Mouse (Mus musculus) adrenal gland, adult 18-20 months (tissue): ENCODE data around the gene Nhlrc3. TPM values are rescaled to one million over a fixed set of nuclear protein-coding genes. Genes with fewer than 3 reads are reported as not detected.

Source experiments
- DNase-seq, 2 experiments: peaks; one replicate each; pipeline ENCODE4 v3.0.0; 2021 to 2022; ENCODE audit warnings: low spot score in 2 of 2
- total RNA-seq, 2 experiments: library from RNA; stranded (reverse); gene quantifications; 1 replicate in 1 of 2; 2 replicates in 1 of 2; pipeline ENCODE4 v1.2.3; 2021

The Nhlrc3 gene
- total RNA-seq, 2 experiments from 2014 or later: 10.0 to 11.1 TPM

DNA sequence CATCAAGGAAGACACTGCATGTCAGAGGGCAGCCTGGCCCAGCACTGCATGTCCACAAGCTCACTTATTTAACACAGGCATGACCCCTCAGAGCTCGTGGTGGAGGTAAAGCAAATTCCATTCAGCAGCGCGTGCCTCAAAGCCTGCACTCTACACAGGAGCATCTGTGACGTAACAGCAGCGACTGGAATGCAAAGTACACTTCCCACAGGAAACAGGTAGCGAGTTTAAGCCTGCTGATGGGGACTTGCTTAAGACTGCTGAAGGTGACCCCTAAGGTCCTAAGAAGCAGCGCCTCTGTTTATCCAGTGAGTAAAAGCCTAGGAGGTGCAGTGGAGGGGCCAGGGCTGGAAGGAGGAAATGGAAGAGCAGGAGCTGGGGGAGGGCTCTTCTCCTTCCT, 8.1 kb downstream of the Nhlrc3 start:
- no peak for DNase-seq

DNA sequence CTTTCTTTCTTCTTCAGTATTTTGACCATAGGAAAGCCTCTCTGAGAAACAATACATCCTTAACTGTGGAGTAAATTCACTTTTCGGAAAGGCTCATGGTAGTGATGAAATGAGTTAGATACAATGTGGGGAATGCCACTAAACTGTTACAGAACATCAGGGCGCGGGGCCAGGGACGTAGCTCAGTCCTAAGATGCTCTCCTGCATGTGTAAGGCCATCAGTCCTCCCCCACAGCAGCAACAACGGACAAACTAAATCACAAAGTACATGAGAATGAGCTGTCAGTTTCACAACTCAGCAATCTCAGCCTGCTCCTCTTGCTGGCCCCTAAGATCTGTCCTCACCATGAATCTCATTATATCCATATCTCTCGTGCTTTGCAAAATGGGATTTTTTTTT, 8.6 kb downstream of the Nhlrc3 start:
- DNase-seq: no peak

DNA sequence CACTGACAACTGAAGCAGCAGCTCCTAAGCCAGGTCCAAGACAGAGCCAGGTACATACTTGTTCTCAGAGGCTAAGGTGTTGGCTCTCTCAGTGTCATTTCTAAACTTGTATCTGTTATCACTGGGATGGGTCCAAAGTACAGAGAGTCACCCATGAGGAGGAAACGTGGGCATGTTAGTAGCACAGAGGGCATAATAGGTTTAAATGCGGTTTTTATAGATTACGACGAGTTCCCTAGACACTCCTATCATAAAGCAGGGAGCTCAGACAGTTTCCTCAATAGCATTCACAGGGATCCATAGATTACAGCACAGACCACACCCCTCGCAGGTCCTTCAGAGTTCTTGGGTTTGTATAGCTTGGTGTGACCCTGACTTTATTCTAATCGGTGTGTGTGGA, 9.1 kb downstream of the Nhlrc3 start:
- DNase-seq: no peak

DNA sequence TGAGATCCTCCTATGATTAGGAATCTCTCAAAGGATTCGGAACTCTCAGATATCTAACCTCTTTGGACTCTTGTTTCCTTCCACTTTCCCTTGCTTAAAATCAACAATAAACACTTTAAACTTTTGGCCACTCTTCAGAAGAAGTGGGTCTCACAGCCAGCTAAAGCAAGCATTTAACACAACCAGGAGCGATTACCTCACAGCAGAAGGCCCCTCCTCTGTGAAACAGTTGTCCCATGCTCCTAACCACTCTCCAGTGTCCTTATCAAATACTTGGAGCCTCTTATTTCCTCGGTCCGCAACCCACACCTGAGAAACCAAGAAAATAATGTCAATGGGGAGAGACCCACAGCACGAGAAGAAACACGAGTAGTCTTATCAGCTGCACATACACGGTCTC, 9.8 kb downstream of the Nhlrc3 start:
- DNase-seq: no peak

DNA sequence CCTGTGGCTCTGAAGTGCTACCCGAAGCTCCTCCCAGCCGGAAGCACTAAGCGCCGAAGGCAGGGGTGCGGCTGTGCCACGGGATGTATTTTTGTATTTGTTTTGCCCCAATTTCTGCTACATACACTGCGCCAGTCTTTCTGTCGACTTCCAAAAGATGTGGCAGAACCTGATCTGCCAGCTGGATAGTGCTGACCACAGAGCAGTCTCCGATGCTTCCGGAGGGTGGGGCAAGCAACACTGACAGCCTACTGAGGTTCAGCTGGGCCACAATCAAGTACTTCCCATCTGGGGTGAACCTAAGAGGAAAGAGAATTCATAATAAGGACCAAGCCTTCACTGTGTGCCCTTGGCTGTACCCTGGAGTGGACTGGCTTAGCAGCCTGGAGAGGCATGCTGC, 10.8 kb downstream of the Nhlrc3 start:
- no peak for DNase-seq

DNA sequence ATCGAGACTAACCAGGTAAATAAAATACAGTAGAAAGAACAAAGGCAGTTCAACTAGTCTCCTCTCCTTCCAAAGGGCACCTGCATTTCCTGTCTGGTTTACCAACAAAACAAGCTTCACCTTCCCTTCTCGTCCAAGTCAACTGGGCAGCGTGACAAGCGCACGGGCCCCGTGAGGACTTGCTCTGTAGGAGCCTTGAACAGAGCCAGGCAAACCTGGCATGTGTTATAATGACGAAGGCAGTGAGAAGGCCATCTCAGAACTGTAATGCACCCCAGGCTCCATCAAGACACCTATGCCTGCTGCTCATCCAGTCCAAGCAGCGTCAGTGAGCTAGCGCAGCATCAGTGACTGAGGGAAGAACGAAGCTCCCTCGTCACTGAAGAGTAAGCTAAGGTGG, 12.5 kb downstream of the Nhlrc3 start:
- DNase-seq: no peak

DNA sequence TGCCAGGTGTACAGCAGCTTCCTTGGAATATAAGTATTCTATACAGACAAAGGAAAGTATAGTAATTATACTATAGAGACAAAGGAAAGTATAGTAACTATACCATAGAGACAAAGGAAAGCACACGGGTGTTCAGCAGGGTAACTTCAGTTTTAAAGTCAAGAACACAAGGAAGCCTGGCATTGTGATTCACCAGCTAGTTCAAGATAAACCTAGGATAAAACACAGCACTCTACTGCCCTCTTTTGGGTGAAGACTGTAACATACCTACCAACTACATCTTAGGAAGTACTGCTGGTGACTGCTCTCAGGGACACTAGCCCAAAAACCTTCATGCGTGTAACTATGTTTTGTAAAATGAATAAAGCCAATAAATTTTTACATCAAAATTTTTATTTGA, 14.9 kb downstream of the Nhlrc3 start:
- peak in 1 of 2 experiments; percentile 22 for DNase-seq

DNA sequence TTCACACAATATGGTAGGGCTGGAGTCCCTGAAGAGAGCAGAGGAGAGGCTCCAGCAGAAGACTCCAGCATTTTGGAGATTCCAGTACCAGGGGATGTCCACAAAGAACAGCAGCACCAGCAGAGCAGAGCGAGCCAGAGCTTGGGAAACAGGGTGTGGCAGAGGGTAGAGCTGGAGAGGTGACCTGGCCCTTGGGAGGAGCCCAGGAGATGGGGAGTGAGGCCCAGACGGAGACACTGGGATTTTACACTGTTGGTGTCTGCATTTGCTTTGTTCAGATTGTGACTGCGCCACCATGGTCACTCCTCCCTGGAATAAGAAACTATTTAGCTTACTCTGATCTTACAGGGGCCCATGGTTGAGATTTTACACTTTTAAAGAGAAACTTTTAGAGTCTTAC, 16.3 kb downstream of the Nhlrc3 start:
- DNase-seq: no peak

DNA sequence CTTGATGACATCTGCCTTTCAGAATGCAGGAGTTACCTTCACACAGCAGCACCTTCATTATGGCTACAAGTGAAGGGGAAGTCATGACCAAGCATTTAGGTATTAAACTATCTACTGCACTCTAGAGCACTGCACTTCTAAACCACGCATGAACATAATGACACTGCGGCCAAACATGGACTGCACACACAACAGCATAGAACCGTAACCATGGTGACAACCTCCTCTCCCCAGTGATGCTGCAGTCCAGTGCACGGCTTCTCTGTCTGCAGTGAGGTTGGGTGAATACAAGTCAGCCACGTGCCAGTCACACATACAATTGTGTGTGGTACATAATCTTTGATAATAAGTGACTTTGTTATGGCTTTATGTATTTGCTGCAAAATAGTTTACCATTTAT, 17.6 kb downstream of the Nhlrc3 start:
- DNase-seq: no peak

DNA sequence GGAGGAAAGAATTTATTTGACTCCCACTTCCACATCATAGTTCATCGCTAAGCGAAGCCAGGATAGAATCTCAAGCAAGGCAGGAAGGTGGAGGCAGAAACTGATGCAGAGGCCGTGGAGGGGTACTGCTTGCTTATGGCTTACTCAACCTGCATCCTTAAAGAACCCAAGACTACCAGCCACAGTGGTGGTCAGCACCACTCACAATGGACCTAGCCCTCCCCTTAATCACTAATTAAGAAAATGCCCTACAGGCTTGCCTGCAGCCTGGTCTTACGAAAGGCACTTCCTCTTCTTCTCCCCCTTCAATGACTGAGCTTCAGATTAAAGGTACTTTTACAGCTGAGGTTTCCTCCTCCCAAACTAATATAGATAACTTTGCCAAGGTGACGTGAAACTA, 26.6 kb downstream of the Nhlrc3 start:
- no peak for DNase-seq

DNA sequence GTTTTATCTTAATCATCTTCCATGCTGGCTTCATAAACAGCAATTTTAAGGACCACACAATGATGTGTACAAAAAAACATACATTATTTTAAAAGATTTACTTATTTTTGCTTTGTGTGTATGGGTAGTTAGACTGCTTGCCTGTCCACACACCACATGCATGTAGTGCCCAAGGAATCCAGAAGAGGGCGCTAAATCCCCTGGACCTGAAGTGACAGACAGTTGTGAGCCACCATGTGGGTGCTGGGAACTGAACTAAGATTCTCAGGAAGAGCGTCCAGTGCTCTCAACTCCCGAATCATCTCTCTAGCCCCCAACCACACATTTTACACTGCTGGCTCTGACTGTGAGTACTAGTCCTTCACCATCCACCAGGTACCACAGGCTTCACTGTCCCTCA, 28.5 kb downstream of the Nhlrc3 start:
- no peak for DNase-seq

DNA sequence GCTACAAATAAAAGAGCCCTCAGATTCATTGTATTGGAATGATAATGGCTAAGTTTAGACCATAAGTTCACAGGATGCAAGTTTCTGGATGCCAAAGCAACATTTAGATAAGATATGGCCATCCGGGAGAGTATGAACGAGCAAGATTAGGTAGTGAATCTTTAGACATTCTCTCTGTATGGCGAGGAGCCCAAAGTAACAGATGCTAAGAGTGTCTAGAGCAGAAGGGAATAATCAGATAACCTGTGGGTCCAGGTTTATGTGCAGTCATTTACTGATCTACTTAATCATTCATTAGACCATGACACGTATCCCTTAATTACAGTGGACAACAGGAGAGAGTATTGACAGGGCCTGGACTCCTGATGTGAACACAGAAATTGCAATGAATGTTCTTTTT, 39.6 kb downstream of the Nhlrc3 start:
- DNase-seq: no peak

DNA sequence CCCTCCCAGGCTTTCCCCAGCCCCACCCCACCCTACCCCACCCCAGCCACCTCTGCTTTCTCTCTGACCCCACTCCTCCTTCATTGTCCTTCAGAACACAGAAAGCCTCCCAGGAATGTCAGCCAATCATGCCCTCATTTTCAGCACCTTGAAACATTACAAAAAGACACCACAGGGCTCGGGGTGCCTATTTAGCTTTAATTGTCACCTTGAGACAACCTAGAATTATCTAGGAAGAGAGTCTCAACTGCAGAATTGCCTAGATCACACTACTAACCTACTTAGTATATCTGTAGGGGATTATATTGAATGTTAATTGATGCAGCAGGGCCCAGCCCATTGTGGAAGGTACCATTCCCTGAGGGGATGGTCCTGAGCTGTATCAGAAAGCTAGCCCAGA, 40.4 kb downstream of the Nhlrc3 start:
- DNase-seq: no peak

DNA sequence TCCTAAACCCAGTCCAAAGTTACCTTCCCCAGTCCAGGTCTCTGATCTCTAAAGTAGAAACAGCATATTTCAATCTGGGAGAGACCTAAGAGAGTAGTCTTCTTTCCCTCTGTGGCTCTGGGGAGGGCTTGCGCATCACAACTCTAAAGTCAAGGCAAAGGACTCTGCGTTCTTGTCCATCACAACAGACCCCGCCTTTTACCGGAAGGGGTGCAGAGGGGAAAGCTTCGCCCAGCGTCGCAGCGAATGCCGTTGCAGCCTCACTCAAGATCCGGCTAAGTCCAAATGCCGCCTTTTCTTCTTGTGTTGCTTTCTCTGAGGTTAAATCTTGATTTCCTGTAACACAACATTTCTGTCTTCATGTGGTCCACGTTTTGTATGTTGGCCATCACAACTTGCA, 41.5 kb downstream of the Nhlrc3 start:
- DNase-seq: no peak

DNA sequence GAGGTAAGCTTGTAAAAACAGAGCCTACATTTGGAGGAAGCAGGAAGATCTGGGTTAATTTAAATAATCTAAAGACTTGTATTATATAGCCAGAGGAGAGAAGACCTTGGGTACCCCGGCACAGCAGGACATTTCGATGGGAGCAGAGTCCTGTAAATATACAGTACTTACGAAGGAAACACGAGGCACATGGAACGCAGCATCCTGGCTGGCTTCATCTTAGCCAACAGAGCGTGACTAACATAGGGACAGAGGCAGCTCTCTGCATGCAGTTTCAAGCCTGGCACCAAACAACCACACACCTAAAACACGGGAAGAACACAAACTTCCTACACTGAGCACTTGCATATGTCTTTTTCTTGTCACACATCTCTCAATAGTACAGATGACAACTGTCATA, 45.4 kb downstream of the Nhlrc3 start:
- DNase-seq: no peak

DNA sequence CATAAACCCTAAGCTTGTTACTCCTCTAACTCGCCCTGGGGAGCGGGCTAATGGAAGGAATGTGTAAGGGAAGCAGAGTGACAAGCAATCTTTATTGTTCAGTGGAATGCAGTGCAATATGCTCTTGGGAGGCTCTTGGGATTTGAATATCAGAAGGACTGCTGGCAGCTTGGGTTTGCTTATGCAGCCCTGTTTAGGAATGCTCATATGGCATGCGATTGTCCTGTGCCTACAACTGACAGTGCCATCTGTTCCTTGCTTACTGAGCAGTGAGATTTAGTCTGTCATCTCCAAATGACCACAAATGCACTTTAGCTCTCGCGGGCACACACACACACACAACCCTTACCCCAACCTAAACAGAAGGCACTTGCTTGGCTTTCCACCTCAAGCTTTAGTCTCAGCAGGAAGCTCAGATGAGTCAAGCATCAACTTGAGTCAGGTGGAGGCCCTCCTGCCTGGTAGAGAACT, 47.1 kb downstream of the Nhlrc3 start:
- DNase-seq: no peak

DNA sequence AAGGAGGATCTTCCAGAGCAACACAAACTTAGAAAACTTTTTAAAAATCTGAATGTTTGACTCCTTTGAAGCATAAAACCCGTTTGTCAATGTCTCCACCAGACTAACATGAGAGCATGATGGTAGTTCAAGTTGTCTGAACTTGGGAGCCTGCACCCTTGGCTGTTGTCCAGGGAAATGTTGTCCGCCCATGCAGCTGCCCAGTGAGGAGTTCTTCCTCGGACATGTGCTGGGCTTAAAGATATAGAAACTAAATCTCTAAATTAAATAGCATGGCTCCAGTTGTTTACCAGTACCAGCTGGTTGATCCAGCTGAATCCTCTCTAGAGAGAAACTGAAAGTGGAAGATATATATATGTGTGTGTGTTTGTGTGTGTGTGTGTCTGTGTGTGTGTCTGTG, 49.2 kb downstream of the Nhlrc3 start:
- DNase-seq: no peak

DNA sequence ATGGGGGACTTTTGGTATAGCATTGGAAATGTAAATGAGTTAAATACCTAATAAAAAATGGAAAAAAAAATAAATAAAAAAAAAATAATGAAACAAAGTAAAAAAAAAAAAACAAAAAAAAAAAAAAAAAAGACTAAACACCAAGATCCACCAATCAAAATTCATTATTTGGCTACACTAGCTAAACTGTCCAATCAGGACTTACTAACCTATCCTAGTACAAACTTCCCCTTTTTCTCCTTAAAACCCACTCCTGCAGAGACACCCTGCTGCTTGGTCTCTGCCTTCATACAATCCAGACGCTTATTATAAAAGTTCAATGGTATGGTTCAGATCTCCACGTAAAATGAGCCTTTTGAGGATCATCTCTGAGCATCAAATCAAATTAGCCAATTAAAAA, 49.7 kb downstream of the Nhlrc3 start:
- DNase-seq: no peak

DNA sequence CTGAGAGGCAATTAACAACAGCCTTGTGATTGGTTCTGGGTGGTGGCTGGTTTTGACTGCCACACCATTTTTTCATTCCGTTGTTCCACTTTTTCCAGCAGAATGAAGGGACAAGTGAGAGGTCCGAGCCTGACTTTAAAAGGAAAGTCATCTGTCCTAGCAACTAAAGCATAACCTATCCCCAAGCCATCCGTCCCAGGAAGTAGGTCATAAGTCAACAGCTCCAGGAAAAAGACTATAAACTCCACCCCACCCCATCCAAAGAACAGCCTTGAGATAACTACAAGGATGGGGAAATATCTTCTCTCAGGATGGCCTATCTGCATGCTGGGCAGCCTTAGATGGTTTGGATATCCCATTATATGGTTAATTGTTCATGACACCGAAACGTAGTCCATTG, 50.9 kb downstream of the Nhlrc3 start:
- DNase-seq: no peak

DNA sequence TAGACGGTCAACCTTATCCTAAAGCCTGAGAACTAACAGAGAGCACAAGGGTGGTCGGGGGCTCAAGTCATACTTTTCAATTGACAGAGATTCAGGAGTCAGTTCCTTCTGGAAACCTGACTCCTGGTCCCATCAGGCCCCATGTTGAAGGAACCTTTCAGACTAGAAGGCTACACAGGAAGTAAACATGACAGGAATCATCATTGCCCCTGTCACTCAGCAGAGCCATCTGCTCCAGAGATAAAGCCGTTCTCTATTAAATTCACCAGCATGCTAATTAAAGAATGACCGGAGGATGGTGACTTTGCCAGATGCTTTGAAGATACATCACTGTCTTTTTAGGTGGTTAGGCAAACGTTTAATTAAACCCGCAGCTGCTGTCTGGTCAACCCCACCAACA, 53.1 kb downstream of the Nhlrc3 start:
- DNase-seq: no peak

DNA sequence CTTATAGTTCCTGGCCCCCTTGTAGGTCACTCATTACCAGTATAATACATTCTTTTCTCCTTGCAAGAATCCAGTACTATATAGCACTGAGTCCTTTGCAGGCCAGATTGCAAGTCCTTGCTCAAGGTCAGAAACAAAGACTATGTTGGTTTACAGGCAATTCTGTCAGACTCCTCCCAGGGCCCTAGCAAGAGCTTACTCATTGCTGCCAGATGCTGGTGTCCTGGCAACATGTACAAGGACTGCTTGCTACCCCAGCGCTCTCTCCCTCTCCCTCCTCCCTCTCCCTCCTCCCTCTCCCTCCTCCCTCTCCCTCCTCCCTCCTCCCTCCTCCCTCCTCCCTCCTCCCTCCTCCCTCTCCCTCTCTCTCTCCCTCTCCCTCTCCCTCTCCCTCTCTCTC, 56.0 kb downstream of the Nhlrc3 start:
- DNase-seq: no peak
